Mouse (Mus musculus) spleen, adult 2 months (tissue): ENCODE results near the gene Cntnap2.

ENCODE experiments used
- CTCF ChIP-seq: fragments of 200-500 bp; IDR thresholded peaks from 2 replicates; pipeline ENCODE4 v1.5.1; 2011; ENCODE audit warnings: mild to moderate bottlenecking, inconsistent platforms; ENCODE audit not compliant: insufficient read depth, insufficient read length, insufficient replicate concordance; ENCODE audit errors: extremely low read depth
- POLR2A ChIP-seq: fragments of 200-500 bp; IDR thresholded peaks from 2 replicates; pipeline ENCODE4 v1.6.1; 2011; ENCODE audit warnings: low read depth, low read length, inconsistent platforms

GRCm38 (mm10) chr6:46669018-46669417 lies 1609.9 kb downstream of the Cntnap2 start:
- TF ChIP-seq POLR2A (no peak), CTCF (no peak)
